Mouse (Mus musculus) E14TG2a.4 (cell line): ENCODE measurements around the gene Iqcj.

ENCODE experiments used
- H3K27me3 ChIP-seq: 2 replicates; pipeline ENCODE4 v1.6.1; 2014; ENCODE audit warnings: low read length, control low read depth; ENCODE audit not compliant: insufficient read depth
- H3K36me3 ChIP-seq: 2 replicates; pipeline ENCODE4 v1.6.1; 2014; ENCODE audit warnings: low read length, control low read depth; ENCODE audit not compliant: insufficient read depth
- H3K4me1 ChIP-seq: replicated peaks from 2 replicates; pipeline ENCODE4 v1.6.1; 2014; ENCODE audit warnings: low read depth, low read length, control low read depth
- H3K4me3 ChIP-seq: replicated peaks from 2 replicates; pipeline ENCODE4 v1.5.1; 2014; ENCODE audit warnings: mild to moderate bottlenecking, low read length
- H3K9me3 ChIP-seq: 2 replicates; pipeline ENCODE4 v1.6.1; 2014; ENCODE audit warnings: low read length, control low read depth
- CTCF ChIP-seq: conservative IDR thresholded peaks from 2 replicates; pipeline ENCODE4 v1.5.1; 2014; ENCODE audit warnings: low read length
- NANOG ChIP-seq: IDR thresholded peaks from 2 replicates; pipeline ENCODE4 v1.6.1; 2014; ENCODE audit warnings: borderline replicate concordance, low read length, mixed read lengths
- POU5F1 ChIP-seq: IDR thresholded peaks from 2 replicates; pipeline ENCODE4 v1.6.1; 2014; ENCODE audit warnings: low read length, borderline replicate concordance

Iqcj gene

GRCm38 (mm10) chr3:67892026-67892705, at the start of gene Iqcj, which contains the start of gene Iqschfp:
Gene Iqcj (plus strand): TSS chr3:67892220.
Gene Iqschfp (plus strand): TSS chr3:67892232.
- Histone ChIP-seq H3K4me3 (no peak within 1 kb of the TSS), H3K4me1 (no peaks in the 10 kb centered on the region), H3K36me3 (no peaks in the 10 kb centered on the region), H3K9me3 (no peaks in the 10 kb centered on the region), H3K27me3 (no peaks in the 10 kb centered on the region)
- TF ChIP-seq NANOG (no peak), POU5F1 (no peak), CTCF (no peak)

- H3K36me3 ChIP-seq: no peaks in the 10 kb centered on the region
- no peaks in the 10 kb centered on the region for H3K27me3 ChIP-seq
- H3K4me1 ChIP-seq: no peaks in the 10 kb centered on the region
- TF ChIP-seq POU5F1: no peak
- TF ChIP-seq CTCF: no peak
- TF ChIP-seq NANOG: no peak
- no peak overlapping the region for H3K4me3 ChIP-seq
- H3K9me3 ChIP-seq: no peaks in the 10 kb centered on the region
These were observed 39.6 kb upstream of the Iqcj start for GRCm38 (mm10) chr3:67852397-67852796.

- TF ChIP-seq CTCF (no peak), NANOG (no peak), POU5F1 (no peak)
- Histone ChIP-seq H3K27me3 (no peaks in the 10 kb centered on the region), H3K4me3 (no peak overlapping the region), H3K9me3 (no peaks in the 10 kb centered on the region), H3K4me1 (no peaks in the 10 kb centered on the region), H3K36me3 (no peaks in the 10 kb centered on the region)
These were observed 30.5 kb upstream of the Iqcj start for GRCm38 (mm10) chr3:67861524-67861923.

- H3K4me3 ChIP-seq: no peak overlapping the region
- no peaks in the 10 kb centered on the region for H3K27me3 ChIP-seq
- no peak for TF ChIP-seq NANOG
- TF ChIP-seq POU5F1: no peak
- TF ChIP-seq CTCF: no peak
- no peaks in the 10 kb centered on the region for H3K36me3 ChIP-seq
- no peaks in the 10 kb centered on the region for H3K4me1 ChIP-seq
- no peaks in the 10 kb centered on the region for H3K9me3 ChIP-seq
These were observed 24.5 kb upstream of the Iqcj start for GRCm38 (mm10) chr3:67867420-67868065.

GRCm38 (mm10) chr3:67869424-67869823, 22.6 kb upstream of the Iqcj start:
- TF ChIP-seq NANOG (no peak), CTCF (no peak)
- H3K4me3 ChIP-seq: no peak overlapping the region
- H3K36me3 ChIP-seq: no peaks in the 10 kb centered on the region
- H3K27me3 ChIP-seq: no peaks in the 10 kb centered on the region
- no peaks in the 10 kb centered on the region for H3K4me1 ChIP-seq
- no peaks in the 10 kb centered on the region for H3K9me3 ChIP-seq

- no peaks in the 10 kb centered on the region for H3K27me3 ChIP-seq
- H3K36me3 ChIP-seq: no peaks in the 10 kb centered on the region
- no peaks in the 10 kb centered on the region for H3K4me1 ChIP-seq
- H3K4me3 ChIP-seq: no peak overlapping the region
- TF ChIP-seq NANOG (no peak), POU5F1 (no peak), CTCF (no peak)
- H3K9me3 ChIP-seq: no peaks in the 10 kb centered on the region
These were observed 14.8 kb upstream of the Iqcj start for GRCm38 (mm10) chr3:67877253-67877652.

- Histone ChIP-seq H3K4me3 (no peak overlapping the region), H3K4me1 (no peaks in the 10 kb centered on the region), H3K9me3 (no peaks in the 10 kb centered on the region), H3K27me3 (no peaks in the 10 kb centered on the region), H3K36me3 (no peaks in the 10 kb centered on the region)
- TF ChIP-seq NANOG (no peak), POU5F1 (no peak), CTCF (no peak)
These were observed 7.7 kb upstream of the Iqcj start for GRCm38 (mm10) chr3:67884335-67884734.

DNA sequence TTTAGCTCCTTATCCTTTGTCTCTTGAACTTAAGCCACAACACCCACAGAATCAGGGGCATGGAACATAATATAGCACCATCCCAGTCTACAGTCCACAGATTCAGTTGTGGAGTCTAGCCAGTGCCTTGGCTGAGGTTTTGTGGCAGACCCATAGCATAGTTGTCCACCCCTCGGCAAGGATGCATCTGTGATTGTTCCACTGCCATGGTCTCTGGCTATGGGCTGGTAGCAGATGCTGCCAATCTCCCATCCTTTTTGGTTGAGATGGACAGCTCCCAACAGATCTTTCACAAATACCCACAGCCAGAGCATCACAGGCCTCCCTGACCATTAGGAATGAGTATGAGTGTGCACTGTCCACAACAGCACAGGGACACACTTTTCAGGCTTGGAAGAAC, 5.8 kb upstream of the Iqcj start:
- TF ChIP-seq NANOG (no peak), POU5F1 (no peak), CTCF (no peak)
- H3K4me1 ChIP-seq: no peaks in the 10 kb centered on the region
- H3K4me3 ChIP-seq: no peak overlapping the region
- no peaks in the 10 kb centered on the region for H3K27me3 ChIP-seq
- H3K36me3 ChIP-seq: no peaks in the 10 kb centered on the region
- no peaks in the 10 kb centered on the region for H3K9me3 ChIP-seq

DNA sequence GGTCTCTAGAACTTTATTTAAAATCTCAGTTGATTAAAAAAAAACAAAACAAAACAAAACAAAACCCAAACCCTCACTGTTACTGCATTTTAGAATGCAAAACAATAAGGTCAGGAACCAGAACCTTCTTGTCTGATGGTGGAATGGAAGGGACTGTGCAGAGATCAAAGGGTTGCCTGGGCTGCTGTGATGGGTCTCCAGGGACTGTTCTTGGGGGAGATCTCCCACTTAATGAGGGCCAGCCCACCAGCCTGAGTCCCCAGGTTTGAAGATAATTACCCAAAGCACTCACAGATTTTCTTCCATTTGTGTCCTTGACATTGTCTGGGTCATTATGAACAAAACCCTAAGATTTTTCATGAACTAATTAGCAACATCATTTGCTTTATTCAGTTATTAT, 4.8 kb upstream of the Iqcj start:
- H3K4me3 ChIP-seq: no peak overlapping the region
- no peak for TF ChIP-seq NANOG
- no peaks in the 10 kb centered on the region for H3K27me3 ChIP-seq
- H3K9me3 ChIP-seq: no peaks in the 10 kb centered on the region
- H3K4me1 ChIP-seq: no peaks in the 10 kb centered on the region
- H3K36me3 ChIP-seq: no peaks in the 10 kb centered on the region
